Mouse (Mus musculus) liver, postnatal 0 days (tissue): ENCODE measurements around the gene Hnrnpk. TPM values are rescaled to one million over a fixed set of nuclear protein-coding genes. Genes with fewer than 3 reads are reported as not detected.

ENCODE experiments used
- ATAC-seq: fragments of 200-750 bp; cut with Nextera tagmentation; 2 replicates; pipeline ENCODE4 v1.8.0; 2017; ENCODE audit warnings: mild to moderate bottlenecking, moderate library complexity
- DNase-seq: peaks from one replicate; pipeline ENCODE4 v3.0.0-alpha.2; 2016
- H3K27ac ChIP-seq: fragments of 300-500 bp; sonication (generic); 2 replicates; pipeline ENCODE4 v1.5.1; 2014; ENCODE audit warnings: antibody characterized with exemption, moderate library complexity, mild to moderate bottlenecking, low read depth
- H3K27me3 ChIP-seq: fragments of 300-500 bp; sonication (generic); 2 replicates; pipeline ENCODE4 v1.6.1; 2014; ENCODE audit warnings: low read length, control low read depth, mixed read lengths; ENCODE audit not compliant: insufficient read depth
- H3K36me3 ChIP-seq: fragments of 300-500 bp; sonication (generic); replicated peaks from 2 replicates; pipeline ENCODE4 v1.6.1; 2014; ENCODE audit warnings: mild to moderate bottlenecking, control low read depth, low read length, moderate library complexity, mixed read lengths; ENCODE audit not compliant: insufficient read depth
- H3K4me1 ChIP-seq: fragments of 300-500 bp; sonication (generic); 2 replicates; pipeline ENCODE4 v1.6.1; 2014; ENCODE audit warnings: antibody characterized with exemption, mild to moderate bottlenecking, control low read depth; ENCODE audit not compliant: insufficient read depth
- H3K4me2 ChIP-seq: fragments of 300-500 bp; sonication (generic); 2 replicates; pipeline ENCODE4 v1.6.1; 2014; ENCODE audit warnings: low read depth, mild to moderate bottlenecking, low read length, moderate library complexity, mixed read lengths
- H3K4me3 ChIP-seq: fragments of 300-500 bp; sonication (generic); 2 replicates; pipeline ENCODE4 v1.5.1; 2014; ENCODE audit warnings: low read depth, low read length
- H3K9ac ChIP-seq: fragments of 300-500 bp; sonication (generic); replicated peaks from 2 replicates; pipeline ENCODE4 v1.6.1; 2014; ENCODE audit warnings: mild to moderate bottlenecking, moderate library complexity
- H3K9me3 ChIP-seq: fragments of 300-500 bp; sonication (generic); 2 replicates; pipeline ENCODE4 v1.6.1; 2016; ENCODE audit warnings: mild to moderate bottlenecking, control low read depth, low read length, mixed read lengths
- CTCF ChIP-seq: sonication (generic); IDR thresholded peaks from 2 replicates; pipeline ENCODE4 v1.5.1; 2016; ENCODE audit warnings: antibody characterized with exemption, low read depth
- EP300 ChIP-seq: IDR thresholded peaks from 2 replicates; pipeline ENCODE4 v1.6.1; 2016; ENCODE audit warnings: antibody characterized with exemption, low read depth, mild to moderate bottlenecking
- WGBS: fragments of 180-500 bp; shearing (Covaris S2); extraction: QIAGEN DNeasy Blood & Tissue Kit; methylation state at CpG from one replicate; pipeline ENCODE4 v1.1.7; 2014; ENCODE audit not compliant: insufficient replicate concordance; 5-methylcytosine and 5-hydroxymethylcytosine counted together
- polyA plus RNA-seq: library from polyadenylated mRNA; unstranded; fragments of >200 nt; fragmentation: Nextera tagmentation; extraction: Ambion mirVana; gene quantifications from 2 replicates; pipeline ENCODE4 v1.2.1, GENCODE M21; 2015

Gene Hnrnpk
- polyA plus RNA-seq, 1 experiment from 2014 or later = 351 TPM

GRCm38 (mm10) chr13:58384779-58385546 lies 18.2 kb downstream of the Hnrnpk start, which contains the start of gene 2210016F16Rik:
Gene 2210016F16Rik (minus strand): TSS chr13:58385225.
- peak; percentile 72 for DNase-seq
- Histone ChIP-seq H3K27ac (peak within 1 kb of the TSS; percentile 71), H3K27me3 (no peaks in the 10 kb centered on the region), H3K36me3 (peaks cover 27% of the 10 kb centered on the region), H3K4me2 (peak within 1 kb of the TSS; percentile 97), H3K4me3 (peak within 1 kb of the TSS; percentile 87), H3K4me1 (peaks cover 13% of the 10 kb centered on the region), H3K9me3 (peaks cover 10% of the 10 kb centered on the region), H3K9ac (peak within 1 kb of the TSS; percentile 91)
- no peak; the same call in 1 of the 2 replicates for TF ChIP-seq CTCF
- TF ChIP-seq EP300 = no peak
- ATAC-seq = peak; percentile 79
- WGBS = 2% methylated on average over 80 of the region's 80 CpGs

GRCm38 (mm10) chr13:58384371-58384770 lies 18.8 kb downstream of the Hnrnpk start:
- Histone ChIP-seq H3K4me2 (peak overlapping the region; percentile 97), H3K9ac (peak overlapping the region; percentile 91), H3K27ac (no peak overlapping the region), H3K4me1 (peaks cover 13% of the 10 kb centered on the region), H3K36me3 (peaks cover 21% of the 10 kb centered on the region), H3K4me3 (peak overlapping the region; percentile 87), H3K27me3 (no peaks in the 10 kb centered on the region), H3K9me3 (peaks cover 10% of the 10 kb centered on the region)
- DNase-seq (no peak), ATAC-seq (no peak)
- TF ChIP-seq EP300 (no peak), CTCF (no peak)
- 44% methylated on average over 11 of the region's 11 CpGs for WGBS

- Histone ChIP-seq H3K4me1 (no peaks in the 10 kb centered on the region), H3K9ac (no peak overlapping the region), H3K4me3 (no peak overlapping the region), H3K36me3 (no peaks in the 10 kb centered on the region), H3K27me3 (no peaks in the 10 kb centered on the region), H3K4me2 (no peak overlapping the region), H3K27ac (no peak overlapping the region), H3K9me3 (no peaks in the 10 kb centered on the region)
- DNase-seq (no peak), ATAC-seq (no peak)
- TF ChIP-seq EP300 (no peak), CTCF (no peak)
- WGBS = 53% methylated on average over 2 of the region's 2 CpGs
Observed at GRCm38 (mm10) chr13:58373153-58373470, 30.0 kb downstream of the Hnrnpk start.

- no peaks in the 10 kb centered on the region for H3K36me3 ChIP-seq
- no peak overlapping the region for H3K4me2 ChIP-seq
- no peak for ATAC-seq
- H3K4me3 ChIP-seq = no peak overlapping the region
- H3K9ac ChIP-seq = no peak overlapping the region
- no peaks in the 10 kb centered on the region for H3K27me3 ChIP-seq
- TF ChIP-seq CTCF (no peak), EP300 (no peak)
- H3K27ac ChIP-seq = no peak overlapping the region
- no peaks in the 10 kb centered on the region for H3K9me3 ChIP-seq
- WGBS = 58% methylated on average over 5 of the region's 5 CpGs
- no peak for DNase-seq
- no peaks in the 10 kb centered on the region for H3K4me1 ChIP-seq
Observed at GRCm38 (mm10) chr13:58372278-58373152, 30.6 kb downstream of the Hnrnpk start.

- DNase-seq = no peak
- no peak for ATAC-seq
Observed at GRCm38 (mm10) chr13:58368835-58369234, 34.3 kb downstream of the Hnrnpk start.

GRCm38 (mm10) chr13:58367641-58368040 lies 35.5 kb downstream of the Hnrnpk start:
- ATAC-seq (no peak), DNase-seq (no peak)
- Histone ChIP-seq H3K27ac (no peak overlapping the region), H3K4me3 (no peak overlapping the region), H3K36me3 (no peaks in the 10 kb centered on the region), H3K9ac (no peak overlapping the region), H3K4me1 (no peaks in the 10 kb centered on the region), H3K9me3 (no peaks in the 10 kb centered on the region), H3K27me3 (no peaks in the 10 kb centered on the region), H3K4me2 (no peak overlapping the region)
- TF ChIP-seq CTCF = no peak
- no peak for TF ChIP-seq EP300
- 57% methylated on average over 1 of the region's 1 CpGs for WGBS

More at GRCm38 (mm10) chr13:58368835-58369234, 34.3 kb downstream of the Hnrnpk start:
- H3K9me3 ChIP-seq = no peaks in the 10 kb centered on the region
- TF ChIP-seq EP300 = no peak
- TF ChIP-seq CTCF = no peak
- H3K27me3 ChIP-seq = no peaks in the 10 kb centered on the region
- H3K9ac ChIP-seq = no peak overlapping the region
- H3K4me2 ChIP-seq = no peak overlapping the region
- H3K27ac ChIP-seq = no peak overlapping the region
- no peaks in the 10 kb centered on the region for H3K4me1 ChIP-seq
- H3K4me3 ChIP-seq = no peak overlapping the region
- no peaks in the 10 kb centered on the region for H3K36me3 ChIP-seq
- WGBS = 62% methylated on average over 4 of the region's 4 CpGs
